Mouse (Mus musculus) embryonic fibroblast, embryonic 13.5 days (primary cell): ENCODE results near the gene Atg7. TPM values are rescaled to one million over a fixed set of nuclear protein-coding genes. Genes with fewer than 3 reads are reported as not detected.

Experiments
- H3K27ac ChIP-seq: 2 replicates; pipeline ENCODE4 v1.5.1; 2012; ENCODE audit warnings: low read length, control low read depth, inconsistent platforms; ENCODE audit not compliant: insufficient read depth
- H3K4me1 ChIP-seq: 2 replicates; pipeline ENCODE4 v1.6.1; 2011; ENCODE audit warnings: low read length; ENCODE audit not compliant: control insufficient read depth, insufficient read depth
- H3K4me3 ChIP-seq: 2 replicates; pipeline ENCODE4 v1.5.1; 2011; ENCODE audit warnings: mild to moderate bottlenecking, control low read depth, low read length; ENCODE audit not compliant: insufficient read depth
- CTCF ChIP-seq: IDR thresholded peaks from 2 replicates; pipeline ENCODE4 v1.5.1; 2011; ENCODE audit warnings: mild to moderate bottlenecking, control low read depth, low read length, moderate library complexity, borderline replicate concordance; ENCODE audit not compliant: insufficient read depth
- POLR2A ChIP-seq: IDR thresholded peaks from 2 replicates; pipeline ENCODE4 v1.6.1; 2011; ENCODE audit warnings: low read depth, mild to moderate bottlenecking, control low read depth, low read length, moderate library complexity
- polyA plus RNA-seq: library from polyadenylated mRNA; stranded (reverse); fragments of >200 nt; gene quantifications from 2 replicates; pipeline ENCODE4 v1.2.4, GENCODE M21; 2011; ENCODE audit warnings: low read depth; ENCODE audit not compliant: missing spikeins, insufficient read length

Gene Atg7
- polyA plus RNA-seq, 1 experiment = 14.8 TPM

DNA sequence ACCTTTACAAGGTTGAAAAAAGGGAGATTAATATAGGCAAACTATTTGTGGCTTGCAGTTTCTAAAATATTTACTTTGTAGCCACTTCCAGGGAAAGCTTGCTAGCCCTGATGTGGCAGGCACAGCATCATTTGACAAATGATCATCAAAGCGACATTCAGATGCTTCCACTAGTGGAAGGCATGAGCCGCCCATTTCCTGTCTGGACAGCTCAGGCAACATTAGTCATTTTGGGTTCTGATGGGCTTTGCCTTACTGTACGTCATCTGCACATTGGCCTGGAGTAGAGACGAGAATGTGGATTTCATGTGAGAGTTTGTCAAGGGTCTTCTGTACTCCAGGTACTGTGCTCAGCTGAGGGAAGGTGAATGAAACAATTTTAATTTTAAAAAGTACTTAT is 14.9 kb downstream of the Atg7 start:
- TF ChIP-seq POLR2A = no peak
- no peak for TF ChIP-seq CTCF
- Histone ChIP-seq H3K27ac (no peak overlapping the region), H3K4me3 (no peak overlapping the region)

DNA sequence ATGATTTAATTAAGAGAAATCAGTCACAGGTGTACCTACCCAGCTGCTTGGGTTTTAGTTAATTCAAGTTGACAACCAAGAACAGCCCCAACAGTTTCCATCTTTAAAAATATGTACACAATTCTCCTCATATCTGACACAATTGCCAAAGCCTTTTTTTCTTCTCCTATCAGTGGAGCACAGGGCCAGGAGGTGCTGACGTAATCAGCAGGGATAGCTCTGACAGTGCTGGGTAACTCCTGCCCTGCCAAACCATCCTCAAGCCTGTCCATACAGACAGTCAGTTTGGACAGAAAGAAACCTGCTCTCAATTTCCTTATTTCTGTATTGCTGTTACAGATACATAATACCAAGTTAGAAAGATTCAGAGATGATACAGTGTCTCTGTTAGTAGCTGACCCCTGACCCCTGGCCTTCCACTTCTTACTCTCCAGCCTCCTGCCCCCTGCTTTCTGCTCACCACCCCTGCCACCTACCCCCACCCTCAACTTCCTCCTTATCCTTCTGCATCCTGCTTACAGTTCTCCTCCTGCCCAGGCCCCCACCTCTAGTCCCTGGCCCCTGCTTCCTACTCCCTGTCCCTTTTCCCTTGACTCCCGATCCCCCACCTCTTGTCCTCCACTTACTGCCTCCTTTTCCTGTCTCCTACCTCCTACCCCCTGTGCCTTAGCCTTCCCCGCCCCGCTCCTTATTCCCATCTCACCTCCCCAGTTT is 16.5 kb downstream of the Atg7 start:
- no peak overlapping the region for H3K4me3 ChIP-seq
- TF ChIP-seq POLR2A = no peak
- TF ChIP-seq CTCF = no peak
- peaks cover 5% of the 10 kb centered on the region; the same call in 1 of the 2 replicates for H3K4me1 ChIP-seq
- no peak overlapping the region for H3K27ac ChIP-seq

More for the DNA sequence above, 14.9 kb downstream of the Atg7 start:
- peaks cover 5% of the 10 kb centered on the region; the same call in 1 of the 2 replicates for H3K4me1 ChIP-seq

DNA sequence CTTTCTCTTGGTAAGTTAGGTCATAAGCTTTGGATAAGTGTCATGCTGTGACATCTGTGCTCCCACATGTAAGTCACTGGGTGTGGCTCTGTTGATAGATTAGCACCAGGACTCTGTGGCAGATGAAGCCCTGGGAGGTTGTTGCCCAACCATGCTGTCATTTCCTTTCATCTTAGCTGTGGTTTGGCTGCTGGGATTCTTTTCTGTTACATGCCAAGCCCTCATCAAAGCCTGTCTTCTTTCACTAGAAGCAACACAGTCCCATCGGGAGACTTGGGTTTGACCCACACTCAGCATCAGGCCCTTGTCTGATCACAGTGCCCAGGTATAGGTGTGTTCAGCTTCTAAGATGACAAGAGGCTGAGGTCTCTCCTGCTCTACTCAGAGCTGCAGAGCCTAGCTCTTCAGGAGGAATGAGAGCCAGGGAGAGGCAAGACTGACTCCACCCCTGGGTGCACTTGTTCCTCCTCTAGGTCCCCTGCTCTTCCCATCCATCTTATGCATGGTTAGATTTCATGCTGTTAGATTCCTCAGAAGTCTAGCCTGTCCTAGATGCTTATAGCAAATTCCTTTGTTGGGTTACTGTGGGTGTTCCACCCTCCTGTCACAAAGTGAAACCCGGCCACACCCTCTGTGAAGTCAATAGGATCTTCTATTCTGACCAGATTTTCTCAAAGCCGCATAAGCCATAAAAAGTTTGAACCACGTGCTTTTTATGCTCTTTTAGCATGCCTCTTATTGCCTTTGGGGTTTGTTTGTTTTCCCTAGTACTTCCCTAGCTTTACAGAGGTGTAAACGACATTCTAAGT is 17.3 kb downstream of the Atg7 start:
- peaks cover 5% of the 10 kb centered on the region; the same call in 1 of the 2 replicates for H3K4me1 ChIP-seq

DNA sequence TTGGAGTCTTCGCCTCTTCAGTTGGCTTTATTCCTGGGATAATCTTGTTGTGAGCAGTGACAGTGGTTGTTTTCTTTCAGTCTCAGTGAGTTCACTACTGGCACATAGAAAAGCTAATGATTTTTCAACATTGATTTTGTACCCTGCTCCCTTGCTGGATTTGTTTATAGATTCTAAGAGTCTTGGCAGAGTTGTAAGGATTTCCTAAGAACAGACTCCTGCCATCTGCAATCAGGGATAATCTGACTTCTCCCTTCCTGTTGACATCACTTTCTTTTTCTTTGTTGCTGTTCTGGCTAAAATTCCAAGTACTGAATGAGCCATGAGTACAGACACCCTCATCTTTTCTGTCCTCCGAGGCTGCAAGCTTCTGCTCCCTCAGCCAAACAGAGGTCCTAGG is 20.8 kb downstream of the Atg7 start:
- no peaks in the 10 kb centered on the region; the same call in 1 of the 2 replicates for H3K4me1 ChIP-seq
- TF ChIP-seq CTCF = no peak
- no peak for TF ChIP-seq POLR2A
- H3K27ac ChIP-seq = no peak overlapping the region

More for the DNA sequence above, 17.3 kb downstream of the Atg7 start:
- H3K4me3 ChIP-seq = no peak overlapping the region
- H3K27ac ChIP-seq = no peak overlapping the region
- no peak for TF ChIP-seq POLR2A
- no peak for TF ChIP-seq CTCF

DNA sequence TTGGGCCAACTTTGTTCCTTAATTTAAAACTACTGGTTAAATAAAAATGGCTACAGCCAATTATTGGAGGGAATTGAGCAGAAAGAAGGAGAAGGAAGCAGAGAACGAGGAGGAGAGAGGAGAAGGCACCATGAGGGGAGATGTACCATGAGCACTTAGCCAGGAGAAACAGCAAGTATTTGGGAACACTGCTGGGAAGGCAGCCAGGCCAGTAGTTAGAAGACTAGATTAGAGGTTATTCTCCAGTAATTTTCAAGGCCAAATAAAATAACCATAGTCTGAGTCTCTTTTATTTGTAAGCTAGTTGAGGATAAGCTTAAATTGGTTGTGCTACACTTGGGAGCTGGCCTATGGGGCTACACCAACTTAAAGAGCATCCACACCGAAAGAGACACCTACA is 21.8 kb downstream of the Atg7 start:
- TF ChIP-seq POLR2A (no peak), CTCF (no peak)
- Histone ChIP-seq H3K4me1 (no peaks in the 10 kb centered on the region; the same call in 1 of the 2 replicates), H3K4me3 (no peak overlapping the region), H3K27ac (no peak overlapping the region)

More for the DNA sequence above, 20.8 kb downstream of the Atg7 start:
- H3K4me3 ChIP-seq = no peak overlapping the region

DNA sequence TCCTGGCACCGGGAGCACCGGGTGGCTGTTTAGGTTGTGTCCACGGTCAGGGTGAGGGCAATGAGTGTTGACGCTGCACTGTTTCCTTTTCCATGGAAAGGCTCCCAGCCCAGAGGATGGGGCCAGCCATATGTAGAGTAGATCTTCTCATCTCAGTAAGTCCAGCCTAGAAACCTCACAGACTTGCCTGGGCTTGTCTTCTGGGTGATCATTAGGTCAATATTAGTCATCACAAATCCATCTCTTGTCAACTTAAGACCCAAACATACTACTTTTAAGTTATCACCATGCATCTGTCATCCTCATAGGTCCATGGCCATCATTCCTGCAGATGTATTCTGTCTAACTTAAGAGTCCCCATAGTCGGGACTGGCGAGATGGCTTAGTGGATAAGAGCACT is 24.6 kb downstream of the Atg7 start:
- TF ChIP-seq POLR2A = no peak
- no peak for TF ChIP-seq CTCF
- Histone ChIP-seq H3K4me3 (no peak overlapping the region), H3K27ac (no peak overlapping the region), H3K4me1 (no peaks in the 10 kb centered on the region)

DNA sequence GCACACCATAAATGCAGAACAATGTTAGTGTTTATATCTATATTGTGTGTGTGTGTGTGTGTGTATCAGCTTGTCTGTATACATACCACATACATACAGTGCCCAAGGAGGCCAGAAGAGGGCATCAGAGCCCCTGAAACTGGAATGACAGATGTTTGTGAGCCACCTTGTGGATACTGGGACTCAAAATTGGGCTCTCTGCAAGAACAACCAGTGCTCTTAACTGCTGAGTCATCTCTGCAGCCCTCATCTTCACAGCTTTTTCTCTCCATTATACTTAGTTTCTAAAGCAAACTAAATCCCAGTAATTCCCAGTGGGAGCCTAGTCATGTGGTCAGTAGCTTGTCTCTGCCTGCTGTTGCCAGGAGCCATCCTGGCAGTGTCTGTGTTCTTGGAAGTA is 31.9 kb downstream of the Atg7 start:
- TF ChIP-seq POLR2A (no peak), CTCF (no peak)

DNA sequence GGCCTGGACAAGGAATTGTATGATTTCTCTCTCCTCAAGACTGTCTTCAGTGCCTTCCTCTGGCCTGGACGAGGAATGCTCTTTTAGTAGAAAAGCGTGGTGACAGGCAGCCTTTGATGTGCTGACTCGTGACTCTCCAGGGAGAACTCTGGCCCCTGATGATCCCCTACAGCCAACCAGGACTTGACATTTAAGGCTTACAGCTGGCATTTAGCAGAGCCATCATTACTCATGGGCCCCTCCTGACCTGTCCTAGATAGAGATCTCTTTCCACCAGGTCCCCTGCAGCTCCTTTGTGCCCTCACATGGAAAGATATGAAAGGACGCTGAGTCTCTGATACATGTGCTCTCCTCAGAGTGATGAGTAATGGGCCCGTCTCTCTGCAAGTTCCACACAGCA is 33.2 kb downstream of the Atg7 start:
- Histone ChIP-seq H3K4me1 (no peaks in the 10 kb centered on the region), H3K27ac (no peak overlapping the region), H3K4me3 (no peak overlapping the region)
- no peak for TF ChIP-seq POLR2A

More for the DNA sequence above, 31.9 kb downstream of the Atg7 start:
- Histone ChIP-seq H3K4me1 (no peaks in the 10 kb centered on the region), H3K4me3 (no peak overlapping the region), H3K27ac (no peak overlapping the region)

DNA sequence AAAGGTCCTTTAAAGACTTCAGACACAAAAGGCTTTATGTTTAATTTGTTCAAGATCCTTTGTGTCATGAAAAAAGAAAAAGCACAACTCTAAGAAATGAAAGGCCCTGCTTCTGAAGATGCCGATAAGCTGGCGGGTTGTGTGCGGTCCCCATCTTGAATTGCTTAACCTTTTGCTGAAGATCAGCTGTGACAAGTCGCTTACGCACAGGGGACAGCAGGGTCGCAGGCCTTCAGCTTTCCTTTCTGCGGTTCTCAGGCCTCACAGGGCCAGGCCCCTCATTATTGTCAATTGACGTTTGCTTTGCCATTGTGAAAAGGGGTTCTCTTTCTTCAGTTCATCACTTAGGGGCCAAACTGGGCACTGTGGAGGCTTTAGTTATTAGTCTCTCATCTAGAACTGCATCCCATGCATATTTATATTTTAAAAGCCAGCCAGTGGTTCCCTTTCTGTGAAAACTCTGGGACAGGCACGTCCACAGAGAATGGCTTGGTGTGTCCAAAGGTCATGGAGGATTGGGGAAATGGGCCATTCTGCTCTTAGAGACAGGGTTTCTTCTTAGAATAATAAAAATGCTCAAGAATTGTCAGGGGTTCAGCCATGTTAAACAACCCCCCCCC is 39.3 kb downstream of the Atg7 start:
- Histone ChIP-seq H3K4me3 (no peak overlapping the region), H3K4me1 (no peaks in the 10 kb centered on the region), H3K27ac (no peak overlapping the region)
- TF ChIP-seq CTCF (no peak), POLR2A (no peak)
